Mouse (Mus musculus) cerebellum, adult 2 months (tissue): Measurements from ENCODE around the gene Grhl3. TPM values are rescaled to one million over a fixed set of nuclear protein-coding genes. Genes with fewer than 3 reads are reported as not detected.

Experiments
- DNase-seq, 2 experiments: peaks; one replicate each; pipeline ENCODE4 v3.0.0; 2021
- H3K27ac ChIP-seq: fragments of 200-500 bp; 2 replicates; pipeline ENCODE4 v1.5.1; 2012; ENCODE audit warnings: low read length, control low read depth, inconsistent platforms; ENCODE audit not compliant: insufficient read depth
- H3K27me3 ChIP-seq: fragments of 200-500 bp; 2 replicates; pipeline ENCODE4 v1.6.1; 2012; ENCODE audit warnings: inconsistent platforms, mild to moderate bottlenecking, low read length, moderate library complexity; ENCODE audit not compliant: control insufficient read depth, insufficient read depth
- H3K4me1 ChIP-seq: fragments of 200-500 bp; 2 replicates; pipeline ENCODE4 v1.6.1; 2011; ENCODE audit warnings: low read length; ENCODE audit not compliant: control insufficient read depth, insufficient read depth
- H3K4me3 ChIP-seq: fragments of 200-500 bp; replicated peaks from 2 replicates; pipeline ENCODE3; 2011; ENCODE audit warnings: mild to moderate bottlenecking, low read depth, low read length, control low read depth; ENCODE audit not compliant: insufficient read depth
- CTCF ChIP-seq: fragments of 200-500 bp; IDR thresholded peaks from 2 replicates; pipeline ENCODE4 v1.5.1; 2011; ENCODE audit warnings: low read depth, mild to moderate bottlenecking, control low read depth, low read length, moderate library complexity, borderline replicate concordance; ENCODE audit not compliant: insufficient read depth
- POLR2A ChIP-seq: fragments of 200-500 bp; IDR thresholded peaks from 2 replicates; pipeline ENCODE4 v1.6.1; 2011; ENCODE audit warnings: low read length, control low read depth, borderline replicate concordance; ENCODE audit not compliant: insufficient read depth
- whole genome bisulfite sequencing: fragments of 180-500 bp; shearing (Covaris S2); methylation state at CpG from one replicate; pipeline ENCODE4 v1.1.7; 2018; 5-methylcytosine and 5-hydroxymethylcytosine counted together
- polyA plus RNA-seq: library from polyadenylated mRNA; depleted of rRNA; stranded (reverse); fragments of >200 nt; gene quantifications from 2 replicates; pipeline ENCODE4 v1.2.3, GENCODE M21; 2012

Gene Grhl3
- polyA plus RNA-seq, 1 experiment, result 0.29 TPM

- H3K4me1 ChIP-seq, result peaks cover 3% of the 10 kb centered on the region; the same call in 1 of the 2 replicates
Measured at GRCm38 (mm10) chr4:135569201-135569600, 4.2 kb downstream of the Grhl3 start.

DNA sequence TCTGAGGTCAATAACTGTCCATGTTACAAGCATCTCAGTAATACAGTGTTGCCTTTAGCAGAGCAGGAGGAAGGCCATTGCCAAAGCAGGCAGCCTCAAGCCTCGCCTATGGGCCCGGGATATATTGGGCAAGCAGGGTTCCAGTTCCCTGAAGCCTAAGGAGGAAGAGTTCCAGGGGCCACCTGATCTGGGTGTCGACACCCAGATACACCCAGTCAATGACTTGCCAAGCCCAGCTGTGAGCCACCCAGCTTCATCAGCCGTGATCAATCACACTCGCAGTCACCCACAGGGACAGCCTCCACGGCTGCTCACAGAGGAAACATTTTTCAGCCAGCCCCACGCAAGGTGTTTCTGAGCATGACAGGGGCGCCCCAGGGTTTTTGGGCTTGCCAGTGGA lies 5.9 kb downstream of the Grhl3 start:
- Histone ChIP-seq H3K4me3 (no peak overlapping the region), H3K4me1 (no peaks in the 10 kb centered on the region), H3K27me3 (peaks cover 1% of the 10 kb centered on the region; the same call in 1 of the 2 replicates), H3K27ac (no peak overlapping the region)
- no peak for TF ChIP-seq POLR2A
- TF ChIP-seq CTCF, result no peak
- WGBS, result 36% methylated on average over 8 of the region's 8 CpGs
- DNase-seq, result no peak

More at GRCm38 (mm10) chr4:135569201-135569600, 4.2 kb downstream of the Grhl3 start:
- DNase-seq, result no peak
- H3K4me3 ChIP-seq, result no peak overlapping the region
- H3K27me3 ChIP-seq, result peaks cover 3% of the 10 kb centered on the region; the same call in 1 of the 2 replicates
- H3K27ac ChIP-seq, result no peak overlapping the region
- 61% methylated on average over 11 of the region's 11 CpGs for WGBS
- no peak for TF ChIP-seq POLR2A
- no peak for TF ChIP-seq CTCF

DNA sequence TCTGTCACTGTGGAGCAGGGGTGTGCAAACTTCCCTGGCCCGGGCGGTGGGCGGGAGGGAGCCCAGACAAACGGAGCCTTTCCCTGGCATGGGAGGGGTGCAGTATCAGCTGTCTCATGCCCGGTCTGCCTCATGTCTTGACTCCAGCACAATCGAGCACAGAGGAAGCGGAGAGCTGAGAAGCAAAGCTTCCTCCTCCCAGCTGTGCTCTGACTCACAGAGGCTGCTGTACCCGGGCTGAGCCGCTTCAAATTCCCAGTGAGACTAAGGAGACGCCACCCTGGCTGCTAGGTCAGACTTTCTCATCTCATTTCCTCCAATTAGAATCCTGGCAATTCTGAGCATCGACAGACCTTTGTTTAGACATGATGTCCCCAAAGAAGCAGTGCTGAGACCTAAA lies 6.4 kb downstream of the Grhl3 start:
- no peak for DNase-seq
- H3K4me1 ChIP-seq, result no peaks in the 10 kb centered on the region
- peaks cover 1% of the 10 kb centered on the region; the same call in 1 of the 2 replicates for H3K27me3 ChIP-seq
- WGBS, result 48% methylated on average over 11 of the region's 11 CpGs
- H3K4me3 ChIP-seq, result no peak overlapping the region
- H3K27ac ChIP-seq, result no peak overlapping the region
- TF ChIP-seq POLR2A, result no peak
- TF ChIP-seq CTCF, result no peak

DNA sequence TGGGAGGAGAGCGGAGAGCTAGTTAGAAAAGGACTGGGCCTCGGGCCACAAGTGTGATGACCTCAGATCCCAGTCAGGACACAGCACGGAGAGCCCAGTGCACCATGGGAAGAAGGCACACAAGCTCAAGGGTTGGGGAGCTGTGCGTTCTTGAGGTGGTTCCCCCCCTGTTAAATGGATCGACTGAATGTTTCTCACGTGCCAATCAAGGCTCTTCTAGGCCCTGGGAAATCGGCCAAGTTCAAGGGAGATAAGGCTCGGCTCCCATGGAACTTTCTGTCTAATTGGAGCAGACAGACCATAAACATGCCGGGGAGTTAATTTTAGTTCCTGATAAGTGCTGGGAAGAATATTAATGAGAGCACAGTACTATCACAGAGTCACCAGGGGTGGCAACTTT lies 8.0 kb downstream of the Grhl3 start:
- peaks cover 1% of the 10 kb centered on the region; the same call in 1 of the 2 replicates for H3K27me3 ChIP-seq
- H3K4me3 ChIP-seq, result no peak overlapping the region
- TF ChIP-seq CTCF (no peak), POLR2A (no peak)
- 27% methylated on average over 9 of the region's 9 CpGs for WGBS
- no peaks in the 10 kb centered on the region for H3K4me1 ChIP-seq
- H3K27ac ChIP-seq, result no peak overlapping the region
- DNase-seq, result no peak

- no peak for DNase-seq
- Histone ChIP-seq H3K27me3 (no peaks in the 10 kb centered on the region), H3K4me1 (no peaks in the 10 kb centered on the region), H3K4me3 (no peak overlapping the region), H3K27ac (no peak overlapping the region)
- WGBS, result 82% methylated on average over 2 of the region's 2 CpGs
- TF ChIP-seq CTCF (no peak), POLR2A (no peak)
Measured at GRCm38 (mm10) chr4:135563794-135564193, 9.6 kb downstream of the Grhl3 start.

DNA sequence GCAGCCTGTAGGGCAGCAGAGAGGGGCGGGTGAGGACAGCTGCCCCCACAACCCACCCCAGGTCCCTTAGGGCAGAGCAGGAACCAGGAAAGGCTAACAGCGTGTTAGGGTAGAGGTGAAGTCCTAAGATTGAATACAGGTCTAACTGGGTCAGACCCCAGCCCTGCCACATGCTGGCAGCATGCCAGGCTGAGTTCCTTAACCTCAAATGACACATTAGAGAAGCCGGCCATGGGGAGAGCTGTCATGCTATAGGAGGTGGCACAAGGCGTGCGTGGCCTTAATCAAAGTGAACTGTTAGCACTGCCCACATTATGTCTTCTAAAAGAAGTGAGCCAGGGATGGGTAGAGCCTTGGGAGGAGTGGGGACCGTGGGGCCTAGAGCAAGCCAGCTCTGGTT lies 24.1 kb downstream of the Grhl3 start:
- 82% methylated on average over 6 of the region's 6 CpGs for WGBS

GRCm38 (mm10) chr4:135548521-135549077 lies 24.8 kb downstream of the Grhl3 start:
- H3K4me3 ChIP-seq, result no peak overlapping the region
- no peak overlapping the region for H3K27ac ChIP-seq
- H3K4me1 ChIP-seq, result no peaks in the 10 kb centered on the region
- H3K27me3 ChIP-seq, result no peaks in the 10 kb centered on the region
- no peak for DNase-seq
- WGBS, result 57% methylated on average over 9 of the region's 9 CpGs
- no peak for TF ChIP-seq POLR2A

More for the DNA sequence above, 24.1 kb downstream of the Grhl3 start:
- Histone ChIP-seq H3K27ac (no peak overlapping the region), H3K4me3 (no peak overlapping the region), H3K4me1 (no peaks in the 10 kb centered on the region), H3K27me3 (no peaks in the 10 kb centered on the region)
- TF ChIP-seq CTCF (no peak), POLR2A (no peak)
- no peak for DNase-seq

GRCm38 (mm10) chr4:135548108-135548507 lies 25.3 kb downstream of the Grhl3 start:
- TF ChIP-seq POLR2A, result no peak
- 56% methylated on average over 7 of the region's 7 CpGs for WGBS
- no peaks in the 10 kb centered on the region for H3K4me1 ChIP-seq
- H3K27ac ChIP-seq, result no peak overlapping the region
- no peaks in the 10 kb centered on the region for H3K27me3 ChIP-seq
- DNase-seq, result no peak
- no peak overlapping the region for H3K4me3 ChIP-seq
